Mouse (Mus musculus): ENCODE measurements at regions not wholly inside any gene's neighbourhood (a gene's known extent, or its start where the extent isn't known, plus 50 kb on each side); places are given as distances from the start of the nearest gene placed in this dataset.
A peak's percentile ranks its signal among the peaks of the same experiment; 100 is the strongest.

- DNase-seq (ENCODE audit: low spot score), result no peak
- Histone ChIP-seq H3K27me3 (ENCODE audit: insufficient read depth, low read length) (no peaks in the 10 kb centered on the region), H3K9me3 (replicated peaks; ENCODE audit: low read length) (no peaks in the 10 kb centered on the region), H3K27ac (no peak overlapping the region), H3K4me2 (ENCODE audit: low read length) (no peak overlapping the region), H3K4me1 (replicated peaks; ENCODE audit: insufficient read depth, low read length) (no peaks in the 10 kb centered on the region), H3K4me3 (replicated peaks; ENCODE audit: low read depth, low read length) (no peak overlapping the region), H3K9ac (ENCODE audit: low read depth, low read length) (no peak overlapping the region), H3K36me3 (ENCODE audit: insufficient read depth, low read length) (no peaks in the 10 kb centered on the region)
- no peak for TF ChIP-seq CTCF (IDR thresholded peaks at IDR 0.05; ENCODE audit: low read depth)
- no peak for ATAC-seq (replicated peaks; ENCODE audit: low FRiP score, low read depth)
- 94% methylated on average over 1 of the region's 1 CpGs for WGBS
These were observed 145.9 kb upstream of the Gm37988 start for GRCm38 (mm10) chr1:4661761-4662160.

- Histone ChIP-seq H3K4me1 (replicated peaks; ENCODE audit: insufficient read depth, low read length) (0 out of 2 replicates have a peak, but pooled peaks cover 3% of the 10 kb centered on the region), H3K27me3 (ENCODE audit: insufficient read depth, low read length) (no peaks in the 10 kb centered on the region), H3K9ac (ENCODE audit: low read depth, low read length) (no peak overlapping the region), H3K36me3 (ENCODE audit: insufficient read depth, low read length) (no peaks in the 10 kb centered on the region), H3K4me3 (replicated peaks; ENCODE audit: low read depth, low read length) (no peak overlapping the region), H3K9me3 (replicated peaks; ENCODE audit: low read length) (no peaks in the 10 kb centered on the region), H3K4me2 (ENCODE audit: low read length) (no peak overlapping the region), H3K27ac (no peak overlapping the region)
- no peak for DNase-seq (ENCODE audit: low spot score)
- TF ChIP-seq CTCF (IDR thresholded peaks at IDR 0.05; ENCODE audit: low read depth), result peak; percentile 55
- WGBS, result 22% methylated on average over 1 of the region's 1 CpGs
- ATAC-seq (replicated peaks; ENCODE audit: low FRiP score, low read depth), result no peak
These were observed 138.0 kb upstream of the Gm37988 start for GRCm38 (mm10) chr1:4669732-4670131.

- no peak for TF ChIP-seq CTCF (IDR thresholded peaks at IDR 0.05; ENCODE audit: low read depth)
- peak; percentile 68 for ATAC-seq (replicated peaks; ENCODE audit: low FRiP score, low read depth)
- no peaks in the 10 kb centered on the region for H3K36me3 ChIP-seq (ENCODE audit: insufficient read depth, low read length)
- peak; percentile 71 for DNase-seq (ENCODE audit: low spot score)
- no peaks in the 10 kb centered on the region for H3K27me3 ChIP-seq (ENCODE audit: insufficient read depth, low read length)
- WGBS, result 7% methylated on average over 1 of the region's 1 CpGs
- H3K9me3 ChIP-seq (replicated peaks; ENCODE audit: low read length), result no peaks in the 10 kb centered on the region
- H3K4me3 ChIP-seq (replicated peaks; ENCODE audit: low read depth, low read length), result no peak overlapping the region
- no peak overlapping the region for H3K9ac ChIP-seq (ENCODE audit: low read depth, low read length)
- no peak overlapping the region for H3K4me2 ChIP-seq (ENCODE audit: low read length)
- peak overlapping the region; percentile 13; the same call in 1 of the 2 replicates for H3K27ac ChIP-seq
- H3K4me1 ChIP-seq (replicated peaks; ENCODE audit: insufficient read depth, low read length), result 0 out of 2 replicates have a peak, but pooled peaks cover 3% of the 10 kb centered on the region
These were observed 136.3 kb upstream of the Gm37988 start for GRCm38 (mm10) chr1:4671237-4672019.

GRCm38 (mm10) chr1:4672344-4672743 lies 135.3 kb upstream of the Gm37988 start:
- Histone ChIP-seq H3K27ac (no peak overlapping the region), H3K4me3 (replicated peaks; ENCODE audit: low read depth, low read length) (no peak overlapping the region), H3K36me3 (ENCODE audit: insufficient read depth, low read length) (no peaks in the 10 kb centered on the region), H3K9me3 (replicated peaks; ENCODE audit: low read length) (no peaks in the 10 kb centered on the region), H3K4me1 (replicated peaks; ENCODE audit: insufficient read depth, low read length) (0 out of 2 replicates have a peak, but pooled peaks cover 3% of the 10 kb centered on the region), H3K27me3 (ENCODE audit: insufficient read depth, low read length) (no peaks in the 10 kb centered on the region), H3K4me2 (ENCODE audit: low read length) (no peak overlapping the region), H3K9ac (ENCODE audit: low read depth, low read length) (no peak overlapping the region)
- no peak for ATAC-seq (replicated peaks; ENCODE audit: low FRiP score, low read depth)
- no peak for DNase-seq (ENCODE audit: low spot score)
- no peak for TF ChIP-seq CTCF (IDR thresholded peaks at IDR 0.05; ENCODE audit: low read depth)
- WGBS, result 15% methylated on average over 4 of the region's 4 CpGs

GRCm38 (mm10) chr1:4687605-4688004 lies 120.1 kb upstream of the Gm37988 start:
- no peak for TF ChIP-seq CTCF (IDR thresholded peaks at IDR 0.05; ENCODE audit: low read depth)
- H3K27me3 ChIP-seq (ENCODE audit: insufficient read depth, low read length), result no peaks in the 10 kb centered on the region
- WGBS, result 76% methylated on average over 9 of the region's 9 CpGs
- no peaks in the 10 kb centered on the region for H3K9me3 ChIP-seq (replicated peaks; ENCODE audit: low read length)
- no peak overlapping the region for H3K4me3 ChIP-seq (replicated peaks; ENCODE audit: low read depth, low read length)
- H3K9ac ChIP-seq (ENCODE audit: low read depth, low read length), result no peak overlapping the region
- DNase-seq (ENCODE audit: low spot score) (peak; percentile 59), ATAC-seq (replicated peaks; ENCODE audit: low FRiP score, low read depth) (no peak)
- H3K27ac ChIP-seq, result no peak overlapping the region
- H3K36me3 ChIP-seq (ENCODE audit: insufficient read depth, low read length), result no peaks in the 10 kb centered on the region
- no peaks in the 10 kb centered on the region for H3K4me1 ChIP-seq (replicated peaks; ENCODE audit: insufficient read depth, low read length)
- H3K4me2 ChIP-seq (ENCODE audit: low read length), result no peak overlapping the region

GRCm38 (mm10) chr1:4689096-4689495 lies 118.6 kb upstream of the Gm37988 start:
- peak overlapping the region; percentile 12; the same call in 1 of the 2 replicates for H3K4me3 ChIP-seq (replicated peaks; ENCODE audit: low read depth, low read length)
- TF ChIP-seq CTCF (IDR thresholded peaks at IDR 0.05; ENCODE audit: low read depth), result no peak
- H3K36me3 ChIP-seq (ENCODE audit: insufficient read depth, low read length), result no peaks in the 10 kb centered on the region
- H3K9me3 ChIP-seq (replicated peaks; ENCODE audit: low read length), result no peaks in the 10 kb centered on the region
- no peaks in the 10 kb centered on the region for H3K4me1 ChIP-seq (replicated peaks; ENCODE audit: insufficient read depth, low read length)
- peak overlapping the region; percentile 48 for H3K4me2 ChIP-seq (ENCODE audit: low read length)
- no peak for DNase-seq (ENCODE audit: low spot score)
- no peak overlapping the region for H3K27ac ChIP-seq
- 35% methylated on average over 26 of the region's 26 CpGs for WGBS
- ATAC-seq (replicated peaks; ENCODE audit: low FRiP score, low read depth), result no peak
- no peaks in the 10 kb centered on the region for H3K27me3 ChIP-seq (ENCODE audit: insufficient read depth, low read length)
- H3K9ac ChIP-seq (ENCODE audit: low read depth, low read length), result no peak overlapping the region
